Mouse (Mus musculus): ENCODE measurements around the gene Sp1. TPM values are rescaled to one million over a fixed set of nuclear protein-coding genes. Genes with fewer than 3 reads are reported as not detected.

Sp1 gene
- total RNA-seq, 2 experiments from 2014 or later, result 45.7 to 49.1 TPM

GRCm38 (mm10) chr15:102424657-102425056 is 18.7 kb downstream of the Sp1 start:
- DNase-seq, result no peak
- intact Hi-C loops (cut with DNase I), result loop anchor here (5.0 kb wide), 2 partner anchors 82 to 132 kb away; no protein-coding TSS in a partner anchor

GRCm38 (mm10) chr15:102426963-102427362 is 21.0 kb downstream of the Sp1 start:
- intact Hi-C loops (cut with DNase I), result loop anchor here (5.0 kb wide), 1 partner anchor 135 kb away; no protein-coding TSS in a partner anchor
- no peak for DNase-seq

- intact Hi-C loops (cut with DNase I), result no loop called here
- DNase-seq, result no peak
Measured at GRCm38 (mm10) chr15:102432046-102432445, 26.1 kb downstream of the Sp1 start.

GRCm38 (mm10) chr15:102433173-102433572 is 27.2 kb downstream of the Sp1 start:
- no peak for DNase-seq
- intact Hi-C loops (cut with DNase I), result no loop called here

GRCm38 (mm10) chr15:102442490-102442889 is 36.5 kb downstream of the Sp1 start:
- intact Hi-C loops (cut with DNase I), result loop anchor here (1.0 kb wide), 1 partner anchor 61 kb away; no protein-coding TSS in a partner anchor

GRCm38 (mm10) chr15:102445146-102445545 is 39.2 kb downstream of the Sp1 start, which contains the start of gene Amhr2:
TSS of gene Amhr2 (plus strand) at chr15:102445367.
- DNase-seq, result no peak
- intact Hi-C loops (cut with DNase I), result no loop called here

More at GRCm38 (mm10) chr15:102442490-102442889, 36.5 kb downstream of the Sp1 start:
- DNase-seq, result peak; percentile 87 to 94

GRCm38 (mm10) chr15:102446448-102446847 is 40.5 kb downstream of the Sp1 start:
- intact Hi-C loops (cut with DNase I), result no loop called here
- no peak for DNase-seq

- intact Hi-C loops (cut with DNase I), result no loop called here
Measured at GRCm38 (mm10) chr15:102449366-102449765, 43.4 kb downstream of the Sp1 start.

GRCm38 (mm10) chr15:102450928-102451327 is 45.0 kb downstream of the Sp1 start:
- DNase-seq, result no peak
- intact Hi-C loops (cut with DNase I), result no loop called here

More at GRCm38 (mm10) chr15:102449366-102449765, 43.4 kb downstream of the Sp1 start:
- no peak for DNase-seq

GRCm38 (mm10) chr15:102451666-102452430 is 45.9 kb downstream of the Sp1 start:
- DNase-seq, result no peak

GRCm38 (mm10) chr15:102455993-102456392 is 50.0 kb downstream of the Sp1 start:
- DNase-seq, result no peak
- intact Hi-C loops (cut with DNase I), result no loop called here

More at GRCm38 (mm10) chr15:102451666-102452430, 45.9 kb downstream of the Sp1 start:
- intact Hi-C loops (cut with DNase I), result no loop called here

GRCm38 (mm10) chr15:102458050-102458736 is 52.2 kb downstream of the Sp1 start:
- intact Hi-C loops (cut with DNase I), result no loop called here
- DNase-seq, result peak; percentile 39 to 41

GRCm38 (mm10) chr15:102458904-102459317 is 53.0 kb downstream of the Sp1 start, which contains the start of gene Prr13:
TSS of gene Prr13 (plus strand) at chr15:102459028.
- intact Hi-C loops (cut with DNase I), result no loop called here
- DNase-seq, result peak; percentile 84 to 86

GRCm38 (mm10) chr15:102459381-102459780 is 53.4 kb downstream of the Sp1 start:
- no peak for DNase-seq
- intact Hi-C loops (cut with DNase I), result no loop called here

- no peak for DNase-seq
- intact Hi-C loops (cut with DNase I), result no loop called here
Measured at GRCm38 (mm10) chr15:102459847-102460246, 53.9 kb downstream of the Sp1 start.

GRCm38 (mm10) chr15:102460409-102460808 is 54.5 kb downstream of the Sp1 start:
- intact Hi-C loops (cut with DNase I), result no loop called here
- no peak for DNase-seq

GRCm38 (mm10) chr15:102460971-102461370 is 55.0 kb downstream of the Sp1 start:
- intact Hi-C loops (cut with DNase I), result no loop called here
- DNase-seq, result no peak

GRCm38 (mm10) chr15:102461430-102462075 is 55.6 kb downstream of the Sp1 start:
- intact Hi-C loops (cut with DNase I), result no loop called here
- no peak for DNase-seq

- intact Hi-C loops (cut with DNase I), result no loop called here
- no peak for DNase-seq
Measured at GRCm38 (mm10) chr15:102463666-102464065, 57.7 kb downstream of the Sp1 start.

- intact Hi-C loops (cut with DNase I), result no loop called here
- no peak for DNase-seq
Measured at GRCm38 (mm10) chr15:102468675-102469370, 62.9 kb downstream of the Sp1 start.
